Mouse (Mus musculus) small intestine, adult 2 months (tissue): ENCODE measurements at regions not wholly inside any gene's neighbourhood (a gene's known extent, or its start where the extent isn't known, plus 50 kb on each side); places are given as distances from the start of the nearest gene placed in this dataset.

Experiments used
- H3K27ac ChIP-seq: fragments of 200-500 bp; 2 replicates; pipeline ENCODE4 v1.5.1; 2012; ENCODE audit warnings: low read depth, low read length, control low read depth, inconsistent platforms; ENCODE audit not compliant: insufficient read depth
- H3K27me3 ChIP-seq: fragments of 200-500 bp; 2 replicates; pipeline ENCODE4 v1.6.1; 2012; ENCODE audit warnings: mild to moderate bottlenecking, moderate library complexity, low read length, inconsistent platforms; ENCODE audit not compliant: control insufficient read depth, insufficient read depth
- H3K36me3 ChIP-seq: fragments of 200-500 bp; 2 replicates; pipeline ENCODE4 v1.6.1; 2012; ENCODE audit warnings: mild to moderate bottlenecking, low read length, control low read depth, inconsistent platforms; ENCODE audit not compliant: control insufficient read depth, insufficient read depth
- H3K4me1 ChIP-seq: fragments of 200-500 bp; 2 replicates; pipeline ENCODE4 v1.6.1; 2012; ENCODE audit warnings: low read length, inconsistent platforms, mixed read lengths; ENCODE audit not compliant: control insufficient read depth, insufficient read depth, insufficient read length
- H3K4me3 ChIP-seq: fragments of 200-500 bp; 2 replicates; pipeline ENCODE4 v1.5.1; 2012; ENCODE audit warnings: low read depth, mild to moderate bottlenecking, control low read depth, inconsistent platforms, low read length, moderate library complexity
- CTCF ChIP-seq: fragments of 200-500 bp; IDR thresholded peaks from 2 replicates; pipeline ENCODE4 v1.5.1; 2012; ENCODE audit warnings: low read depth, mild to moderate bottlenecking, control low read depth, inconsistent platforms, low read length, moderate library complexity, mixed read lengths; ENCODE audit not compliant: insufficient replicate concordance, insufficient read length; ENCODE audit errors: extremely low read depth
- POLR2A ChIP-seq: fragments of 200-500 bp; IDR thresholded peaks from 2 replicates; pipeline ENCODE4 v1.6.1; 2012; ENCODE audit warnings: low read depth, mild to moderate bottlenecking, control low read depth, inconsistent platforms, low read length, moderate library complexity
- WGBS: fragments of 180-500 bp; shearing (Covaris S2); methylation state at CpG from one replicate; pipeline ENCODE4 v1.1.7; 2018; 5-methylcytosine and 5-hydroxymethylcytosine counted together

DNA sequence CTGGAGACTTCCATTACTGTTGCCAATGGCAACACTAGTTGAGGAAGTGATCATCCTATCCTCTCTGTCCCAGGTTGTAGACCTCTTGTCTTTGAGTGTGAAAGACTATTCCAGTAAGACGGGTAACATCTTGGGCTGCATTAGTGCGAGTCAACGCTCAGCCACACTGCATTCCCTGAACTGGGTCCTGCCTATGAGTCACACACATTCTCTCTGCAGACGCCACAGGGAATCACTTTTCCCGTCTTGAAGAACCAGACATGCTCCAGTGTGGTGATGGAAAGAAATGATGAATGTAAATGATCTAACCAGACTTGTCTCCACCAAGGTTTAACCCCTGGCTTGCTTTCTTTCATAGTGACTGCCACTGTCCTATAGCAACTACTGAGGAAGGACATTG lies 199.1 kb upstream of the Maf start:
- no peak overlapping the region for H3K27ac ChIP-seq
- peaks cover 3% of the 10 kb centered on the region; the same call in 1 of the 2 replicates for H3K4me1 ChIP-seq
- H3K4me3 ChIP-seq, result no peak overlapping the region
- no peaks in the 10 kb centered on the region for H3K36me3 ChIP-seq
- H3K27me3 ChIP-seq, result no peaks in the 10 kb centered on the region
- 88% methylated on average over 5 of the region's 5 CpGs for WGBS
- TF ChIP-seq POLR2A (no peak), CTCF (no peak)

DNA sequence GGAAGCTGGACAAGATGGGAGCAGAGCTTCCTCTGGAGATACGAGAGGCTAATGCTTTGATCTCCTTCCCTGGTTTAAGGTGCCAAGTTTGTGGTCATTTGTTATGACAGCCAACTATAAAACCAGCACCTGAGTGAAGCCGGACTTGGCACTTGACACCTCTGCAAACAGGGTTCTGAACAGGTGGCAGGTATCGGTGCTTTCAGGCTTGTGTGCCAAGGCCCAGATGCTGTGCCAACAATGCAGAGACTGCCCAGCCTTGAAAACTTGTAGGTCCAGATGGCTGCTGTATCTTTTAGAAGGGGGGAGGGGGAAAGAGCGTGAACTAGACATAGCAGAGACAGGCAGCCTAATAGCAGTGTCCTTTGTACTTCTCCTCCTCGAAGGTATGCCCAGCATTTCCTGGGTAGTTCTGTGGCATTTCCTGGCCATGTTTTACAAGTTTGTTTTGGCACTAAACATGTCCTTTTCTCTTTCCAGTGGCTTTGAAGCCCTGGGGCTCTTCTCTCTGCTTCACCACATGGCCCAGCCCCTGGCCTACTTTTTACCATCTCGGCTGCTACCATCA lies 196.3 kb upstream of the Maf start:
- WGBS, result 20% methylated on average over 6 of the region's 6 CpGs
- H3K4me1 ChIP-seq, result peaks cover 3% of the 10 kb centered on the region; the same call in 1 of the 2 replicates
- H3K27me3 ChIP-seq, result no peaks in the 10 kb centered on the region
- no peak overlapping the region for H3K4me3 ChIP-seq
- TF ChIP-seq CTCF (no peak), POLR2A (no peak)
- no peaks in the 10 kb centered on the region for H3K36me3 ChIP-seq
- no peak overlapping the region for H3K27ac ChIP-seq

DNA sequence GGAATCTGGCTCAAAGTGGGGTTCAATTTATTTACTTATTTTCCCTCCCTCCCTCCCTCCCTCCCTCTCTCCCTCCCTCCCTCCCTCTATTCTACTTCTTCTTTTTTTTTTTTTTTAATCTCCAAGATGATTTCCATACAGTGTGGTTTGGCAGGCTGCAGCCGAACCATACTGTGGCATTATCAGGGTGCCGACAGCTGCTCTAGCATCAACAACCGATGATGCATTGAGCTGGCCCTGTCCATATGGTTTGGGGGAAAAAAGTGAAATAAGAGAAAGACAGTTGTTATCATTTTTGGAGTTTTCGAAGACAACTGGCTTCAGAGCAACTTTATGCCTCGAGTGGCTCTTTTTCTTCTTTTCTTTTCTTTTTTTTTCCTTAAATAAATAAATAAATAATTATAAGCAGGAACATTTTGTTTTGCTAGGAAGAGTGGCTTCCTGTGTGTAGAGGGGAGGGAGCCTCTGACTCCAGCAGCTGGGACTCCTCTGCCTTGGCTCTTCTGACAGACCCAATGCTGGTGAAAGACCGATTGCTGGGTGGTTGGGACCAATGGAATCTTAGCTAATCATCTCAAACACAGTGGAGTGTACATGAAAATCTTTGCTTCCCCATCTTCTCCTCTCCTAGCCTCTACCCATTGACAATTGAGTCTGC lies 190.1 kb upstream of the Maf start:
- Histone ChIP-seq H3K27ac (no peak overlapping the region), H3K27me3 (no peaks in the 10 kb centered on the region), H3K36me3 (no peaks in the 10 kb centered on the region), H3K4me1 (no peaks in the 10 kb centered on the region), H3K4me3 (no peak overlapping the region)
- TF ChIP-seq POLR2A (no peak), CTCF (no peak)
- 84% methylated on average over 6 of the region's 6 CpGs for WGBS

DNA sequence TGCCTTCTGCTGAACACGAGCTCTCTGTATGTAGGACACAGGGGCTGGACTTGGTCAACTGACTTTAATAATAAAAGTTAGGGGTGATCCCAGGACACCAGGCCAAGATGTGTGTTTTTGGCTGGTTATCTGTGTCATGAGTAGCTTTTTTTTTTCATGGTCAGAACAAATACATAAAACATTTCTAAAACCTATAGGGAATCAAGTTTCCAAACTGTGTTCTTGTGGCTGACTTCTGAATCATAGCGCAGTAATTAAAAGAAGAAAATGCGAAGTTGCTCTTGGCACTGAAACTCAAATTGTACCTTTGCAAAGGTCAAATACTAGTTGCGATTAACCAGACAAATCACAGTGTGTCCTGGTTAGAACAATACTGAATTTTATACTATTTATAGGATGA lies 189.5 kb upstream of the Maf start:
- Histone ChIP-seq H3K4me3 (no peak overlapping the region), H3K27ac (no peak overlapping the region), H3K27me3 (no peaks in the 10 kb centered on the region), H3K36me3 (no peaks in the 10 kb centered on the region), H3K4me1 (no peaks in the 10 kb centered on the region)
- TF ChIP-seq CTCF (no peak), POLR2A (no peak)
- 83% methylated on average over 4 of the region's 4 CpGs for WGBS

DNA sequence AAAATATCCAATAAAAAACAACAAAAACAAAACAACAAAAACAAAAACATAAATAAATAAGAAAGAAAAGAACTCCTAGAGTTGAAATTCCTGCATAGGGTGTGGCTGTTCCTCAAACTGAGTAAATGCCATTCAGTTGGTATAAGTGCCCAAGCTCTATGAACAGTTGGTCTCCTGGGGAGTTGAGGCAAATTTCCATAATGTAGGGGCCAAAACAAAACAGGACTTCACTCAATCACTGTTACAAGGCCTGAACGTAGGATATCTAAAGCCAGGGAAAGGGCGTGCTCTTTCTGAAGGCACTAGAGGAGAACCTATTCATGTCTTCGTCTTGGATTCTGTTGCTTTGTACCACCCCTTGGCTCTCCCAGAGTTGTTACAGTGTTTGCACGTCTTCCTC lies 188.5 kb upstream of the Maf start:
- TF ChIP-seq POLR2A (no peak), CTCF (no peak)
- no peaks in the 10 kb centered on the region for H3K27me3 ChIP-seq
- 98% methylated on average over 4 of the region's 4 CpGs for WGBS

DNA sequence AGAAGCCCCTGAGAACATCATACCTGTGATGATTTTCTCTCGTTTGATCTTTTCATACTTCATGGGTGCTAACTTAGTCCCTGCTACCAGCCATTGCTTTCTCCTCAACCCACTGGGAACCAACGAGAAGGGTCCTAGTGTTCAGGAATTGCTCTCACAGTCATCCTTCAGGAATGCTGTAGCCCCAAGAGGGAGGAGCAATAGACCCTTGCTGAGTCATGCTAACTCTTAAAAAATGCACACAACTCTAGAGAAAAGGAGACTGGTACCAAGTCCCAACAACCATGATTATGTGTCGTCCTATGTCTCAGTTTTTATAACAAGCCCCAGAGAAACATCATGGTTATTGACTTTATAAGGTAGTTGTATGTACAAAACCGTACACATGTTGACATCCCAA lies 180.7 kb upstream of the Maf start:
- TF ChIP-seq CTCF (no peak), POLR2A (no peak)
- no peak overlapping the region for H3K27ac ChIP-seq
- no peaks in the 10 kb centered on the region for H3K27me3 ChIP-seq
- WGBS, result 82% methylated on average over 4 of the region's 4 CpGs
- no peaks in the 10 kb centered on the region for H3K4me1 ChIP-seq
- no peak overlapping the region for H3K4me3 ChIP-seq
- no peaks in the 10 kb centered on the region for H3K36me3 ChIP-seq

More for the DNA sequence above, 188.5 kb upstream of the Maf start:
- Histone ChIP-seq H3K4me1 (no peaks in the 10 kb centered on the region), H3K36me3 (no peaks in the 10 kb centered on the region), H3K4me3 (no peak overlapping the region), H3K27ac (no peak overlapping the region)

DNA sequence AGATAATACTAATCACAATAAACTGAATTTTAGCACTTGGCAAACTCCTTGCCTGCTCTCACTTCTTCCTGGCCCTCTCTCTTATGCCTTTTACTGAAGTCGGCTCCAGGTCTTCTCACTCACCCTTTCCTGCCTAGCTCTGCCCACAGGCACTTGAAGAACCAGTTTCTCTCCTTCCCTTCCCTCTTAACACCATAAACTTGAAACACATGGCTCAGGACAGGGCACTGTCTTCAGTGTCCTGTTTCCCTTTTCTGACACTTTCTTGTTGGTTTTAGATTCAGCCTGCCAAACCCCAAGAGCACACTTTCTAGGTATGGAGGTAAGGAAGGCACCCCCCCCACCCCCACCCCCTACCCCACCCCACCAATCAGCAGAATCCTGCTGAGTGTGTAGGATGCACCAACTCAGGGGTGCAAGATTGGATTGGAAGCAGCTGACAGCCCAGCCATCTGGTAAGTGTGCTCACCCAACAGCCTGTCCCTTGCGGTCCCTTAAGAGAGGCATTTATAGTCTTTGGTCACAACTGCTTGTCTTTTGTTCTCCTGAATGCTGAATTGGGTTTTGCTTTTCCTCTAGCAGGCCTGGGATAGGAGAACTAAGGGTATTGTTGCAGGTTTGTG lies 177.6 kb upstream of the Maf start:
- Histone ChIP-seq H3K27ac (no peak overlapping the region), H3K36me3 (no peaks in the 10 kb centered on the region), H3K4me3 (no peak overlapping the region), H3K4me1 (no peaks in the 10 kb centered on the region), H3K27me3 (no peaks in the 10 kb centered on the region)
- WGBS, result 52% methylated on average over 2 of the region's 2 CpGs
- TF ChIP-seq POLR2A, result no peak
- TF ChIP-seq CTCF, result no peak
